ENCODE assay signal across 25 mouse cellular contexts in genomic region chr17:5924238-5924637, GRCm38 (mm10). TPM values are rescaled to one million over a fixed set of nuclear protein-coding genes. Genes with fewer than 3 reads are reported as not detected.
DNase-seq lines count a peak whose midpoint lies in the region; ATAC-seq lines count a peak whose summit lies in the region.
"Had no signal": no experiment of that assay in that cellular context is flagged by ENCODE, and none has a peak within 500 bp of the region (broad histone marks: within the 10 kb centered on the region; RNA-seq: fewer than 3 reads in every experiment).

No protein-coding gene starts in this region.

- DNase-seq in cerebellum, postnatal 10 days: peak; percentile 19 to 28
- DNase-seq in cerebellum, adult 9-10 months: no peak
- no peak for DNase-seq in frontal cortex, postnatal 25 days (ENCODE audit: low spot score in 2 of 2)
- peak; percentile 49 to 54 for DNase-seq in right cerebral cortex, adult 2 months (ENCODE audit: low spot score in 2 of 2)
- DNase-seq in right cerebral cortex, adult 18-20 months: no peak
- no peak for DNase-seq in adrenal gland, adult 2 months
- DNase-seq in spleen, postnatal 10 days (ENCODE audit: low spot score in 2 of 2): no peak
- DNase-seq: adrenal gland, adult 8-10 months; cerebellum, adult 11-12 months; gastrocnemius, postnatal 14 days; heart, postnatal 14 days; kidney, adult 18-20 months; kidney, postnatal 25 days; liver, postnatal 0 days; lung, postnatal 36 days; right cerebral cortex, postnatal 25 days; spleen, adult 18-20 months; thymus, adult 2 months; thymus, postnatal 36 days had no signal

- ATAC-seq in frontal cortex, adult (ENCODE audit: low TSS enrichment): peak; percentile 31; the same call in 1 of the 2 replicates
- ATAC-seq: activated CD4-positive, CD25-positive, alpha-beta regulatory T cell, adult 4 months; hindbrain, embryonic 16.5 days; liver, embryonic 12.5 days; liver, postnatal 0 days; midbrain, embryonic 16.5 days had no signal

RNA-seq across cellular contexts. Expression of gene Synj2, which starts 16.8 kb away (rescaled TPM):
- total RNA-seq in adrenal gland, adult 2 months (2021): 10 to 100 TPM in 1 of 2 experiments, 1 to 10 TPM in 1; 9.7 to 18.3 TPM
- 3.6 and 4.6 TPM in 2 replicates for polyA plus RNA-seq in adrenal gland, adult 2 months (2012; rRNA removed)
- polyA plus RNA-seq: erythroblast, embryonic 14.5 days had no signal

Comparison
In these comparisons a context has a peak if more than half of its experiments do, and no peak if none do; other contexts are left out.
1. DNase-seq: peak in cerebellum, postnatal 10 days (2 of 2) and right cerebral cortex, adult 2 months (2 of 2); none in cerebellum, adult 9-10 months (single experiment), frontal cortex, postnatal 25 days (0 of 2), right cerebral cortex, adult 18-20 months (single experiment), adrenal gland, adult 2 months (single experiment) and spleen, postnatal 10 days (0 of 2).